Mouse (Mus musculus) kidney, adult 9 months (tissue): ENCODE data around the gene Kcnh7.
"Not testable (repeated sequence)": the region's sequence is repeated elsewhere in the genome, so short reads cannot be mapped to it uniquely, and the experiment has no call there.

Experiments
- DNase-seq: peaks from one replicate; pipeline ENCODE4 v3.0.0; 2022

The Kcnh7 gene

DNA sequence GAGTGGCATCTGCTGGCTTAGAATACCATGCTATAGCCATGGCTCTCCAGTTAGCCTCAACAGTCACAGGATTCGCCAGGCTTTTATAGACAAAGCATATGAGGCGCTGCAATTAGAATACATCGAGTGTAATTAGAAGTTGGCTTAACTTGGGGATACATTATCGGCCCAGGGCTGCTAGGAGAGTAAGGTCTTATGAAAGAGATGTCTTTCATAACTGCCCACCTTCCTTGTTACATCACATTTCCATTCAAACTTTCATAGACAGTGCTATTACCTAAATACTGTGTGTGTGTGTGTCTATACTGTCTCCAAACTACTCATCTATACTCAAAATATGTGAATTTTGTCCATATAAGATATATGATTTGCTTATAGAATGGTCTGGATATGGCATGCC is 468.8 kb downstream of the Kcnh7 start:
- no peak for DNase-seq

- not testable (repeated sequence) for DNase-seq
Observed at GRCm38 (mm10) chr2:62714362-62714761, 469.7 kb downstream of the Kcnh7 start.

DNA sequence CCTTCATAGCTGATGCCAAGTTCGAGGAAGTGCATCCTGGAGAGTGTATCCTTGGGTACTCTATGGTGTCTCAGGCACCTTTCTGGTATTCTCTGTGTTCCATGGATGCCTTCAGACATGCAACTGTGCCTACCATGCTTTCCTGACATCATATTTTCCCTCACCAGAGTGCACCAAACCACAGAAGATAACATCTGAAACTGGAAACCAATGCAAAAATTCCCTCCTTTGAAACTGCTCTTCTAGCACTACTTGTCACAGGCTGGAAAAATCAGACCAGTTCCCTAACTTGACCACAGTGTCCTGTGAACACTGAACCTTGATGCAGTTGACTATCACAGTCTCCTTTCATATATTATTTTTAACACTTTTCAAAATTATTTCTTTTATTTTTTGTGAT is 474.5 kb downstream of the Kcnh7 start:
- no peak for DNase-seq

GRCm38 (mm10) chr2:62706313-62706712 is 477.8 kb downstream of the Kcnh7 start:
- no peak for DNase-seq

DNA sequence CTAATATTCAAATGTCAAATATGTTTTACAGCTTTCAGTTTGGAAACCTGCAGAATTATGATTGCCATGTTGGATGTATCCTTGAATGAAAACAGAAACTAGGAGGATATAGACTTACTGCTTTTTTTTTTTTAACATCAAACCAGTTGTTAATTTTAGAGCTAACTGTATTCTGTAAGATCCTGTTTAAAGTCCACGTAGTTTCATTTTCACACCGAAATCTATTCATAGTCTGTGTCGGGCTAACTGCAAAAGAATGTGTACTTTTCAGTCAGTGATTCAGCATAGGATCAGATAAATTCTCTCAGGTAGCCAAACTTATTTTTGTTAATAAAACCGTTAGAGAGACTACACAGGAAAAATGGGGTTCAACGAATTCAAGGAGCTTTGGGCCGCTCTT is 498.2 kb downstream of the Kcnh7 start:
- DNase-seq, result no peak

- peak; percentile 13 for DNase-seq
Observed at GRCm38 (mm10) chr2:62684989-62685595, 499.0 kb downstream of the Kcnh7 start.

DNA sequence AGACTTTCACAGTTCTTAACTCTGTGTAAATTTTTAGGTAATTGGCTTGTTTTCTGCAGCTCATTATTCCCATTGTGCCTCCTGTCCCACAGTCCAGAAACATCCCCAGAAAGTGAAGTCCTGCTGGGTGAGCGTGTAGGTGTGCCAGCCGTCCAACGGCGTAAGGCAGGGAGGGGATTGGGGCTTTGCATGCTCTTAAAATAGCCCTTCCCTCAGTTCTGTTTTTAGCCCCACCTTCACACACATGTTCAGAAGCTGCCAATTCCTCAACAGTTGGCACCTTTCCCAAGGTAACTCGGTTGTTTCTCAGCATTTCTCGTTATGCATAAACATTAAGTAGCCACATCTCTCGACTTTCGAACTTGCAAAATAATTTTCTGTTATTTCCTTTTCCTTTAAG is 502.4 kb downstream of the Kcnh7 start:
- DNase-seq, result no peak

GRCm38 (mm10) chr2:62672788-62673187 is 511.3 kb downstream of the Kcnh7 start:
- no peak for DNase-seq

DNA sequence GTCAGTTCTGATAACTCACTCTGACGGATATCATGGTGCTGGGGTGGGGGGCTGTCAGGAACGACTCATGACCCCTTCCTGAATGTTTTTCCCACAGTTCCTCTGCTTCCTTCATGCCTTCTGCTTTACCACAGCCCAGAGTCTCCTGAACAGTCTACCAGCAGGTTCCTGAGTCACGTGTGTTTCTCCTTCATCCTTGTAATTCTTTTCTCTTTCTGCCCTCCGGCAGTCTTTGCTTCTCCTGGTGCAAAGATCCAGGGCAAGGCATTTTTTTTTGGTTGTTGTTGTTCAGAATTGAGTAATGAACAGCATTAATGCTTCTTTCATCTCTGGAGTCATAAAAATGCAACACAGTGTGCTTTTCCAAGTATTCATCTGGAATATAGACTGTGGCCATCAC is 513.3 kb downstream of the Kcnh7 start:
- DNase-seq, result peak; percentile 19

DNA sequence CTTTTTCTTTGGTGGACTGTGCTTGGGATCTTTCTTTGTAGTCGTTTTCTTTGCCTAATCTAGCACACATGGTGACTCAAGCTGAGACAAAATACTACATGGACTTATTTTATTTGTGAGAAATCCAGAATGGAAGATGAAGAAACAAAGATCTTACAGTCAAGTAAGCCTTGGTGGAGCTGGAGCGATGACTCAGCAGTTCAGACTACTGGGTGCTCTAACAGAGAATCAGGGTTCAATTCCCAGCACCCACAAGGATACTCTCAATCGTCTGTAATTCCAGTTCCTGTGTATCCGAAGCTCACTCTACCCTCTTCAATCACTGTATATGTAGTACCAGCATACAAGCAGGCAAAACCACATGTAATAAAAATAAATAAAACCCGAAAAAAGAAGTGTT is 513.8 kb downstream of the Kcnh7 start:
- no peak for DNase-seq

- no peak for DNase-seq
Observed at GRCm38 (mm10) chr2:62669848-62670247, 514.2 kb downstream of the Kcnh7 start.

GRCm38 (mm10) chr2:62665536-62665935 is 518.6 kb downstream of the Kcnh7 start:
- DNase-seq, result peak; percentile 53

- DNase-seq, result no peak
Observed at GRCm38 (mm10) chr2:62664839-62665238, 519.2 kb downstream of the Kcnh7 start.

DNA sequence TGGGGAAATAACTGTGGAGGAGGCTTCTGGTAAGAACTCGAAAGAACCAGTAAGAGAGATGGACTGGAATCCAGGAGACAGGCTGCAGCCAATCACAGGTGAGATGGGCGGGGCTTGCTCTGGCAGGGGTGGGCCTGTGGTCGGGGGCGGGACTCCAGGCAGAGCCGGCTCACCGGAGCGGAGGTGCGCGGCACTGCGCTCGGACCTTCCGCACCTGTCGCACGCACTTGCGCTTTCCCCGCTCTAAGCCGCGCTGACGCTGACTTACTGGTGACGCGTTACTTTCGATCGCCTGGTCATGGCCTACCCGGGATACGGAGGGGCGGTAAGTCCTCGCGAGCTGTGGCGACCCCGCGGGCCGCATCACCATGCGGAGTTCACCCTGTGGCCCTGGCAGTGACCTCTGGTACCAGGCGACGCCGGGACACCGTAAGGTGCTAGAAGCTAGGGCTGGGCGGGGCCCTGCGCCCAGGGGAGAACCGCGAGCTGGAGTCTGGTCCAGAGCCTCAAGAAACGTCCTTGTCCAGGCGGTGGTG is 519.9 kb downstream of the Kcnh7 start, which contains the start of gene Gca:
TSS of gene Gca (plus strand) at position 151 of the 536 bp plus-strand sequence.
- peak; percentile 86 for DNase-seq

DNA sequence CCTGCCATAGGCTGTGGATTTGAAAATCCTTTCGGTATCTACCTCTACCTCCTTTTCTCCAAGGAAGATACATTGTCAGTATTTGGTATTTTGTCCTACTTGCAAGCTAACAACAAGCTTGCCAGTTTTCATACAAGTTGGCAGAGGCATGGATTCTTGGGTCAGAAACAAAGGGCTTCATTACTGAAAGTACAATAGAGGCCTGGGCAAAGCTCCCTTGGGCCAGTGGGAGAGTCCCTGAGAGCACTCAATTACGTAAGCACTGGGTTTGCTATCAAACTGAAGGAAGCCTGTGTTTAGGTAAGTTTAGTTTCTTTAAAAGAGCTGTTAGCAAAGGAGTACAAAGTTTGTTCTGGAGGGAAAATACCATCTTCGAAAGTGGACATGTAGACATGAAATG is 521.5 kb downstream of the Kcnh7 start:
- DNase-seq, result no peak

GRCm38 (mm10) chr2:62660565-62660964 is 523.5 kb downstream of the Kcnh7 start:
- DNase-seq, result no peak

DNA sequence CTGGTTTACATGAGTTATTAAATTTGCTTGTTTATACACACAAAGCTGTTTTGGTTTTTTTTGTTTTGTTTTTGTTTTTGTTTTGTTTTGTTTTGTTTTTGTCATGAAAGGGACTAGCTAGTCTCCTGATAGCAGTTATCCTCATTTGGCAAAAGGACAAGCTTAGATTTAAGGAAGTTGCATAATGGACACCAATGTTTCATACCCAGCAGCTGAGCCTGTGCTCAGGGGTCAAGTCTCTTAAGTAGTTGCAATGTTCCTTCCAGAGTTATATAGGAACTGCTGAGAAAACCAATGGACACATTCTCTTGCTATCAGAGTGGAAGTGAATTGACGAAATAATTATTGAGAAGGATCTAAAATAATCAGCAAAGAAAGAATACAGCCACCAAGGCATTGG is 528.0 kb downstream of the Kcnh7 start:
- DNase-seq, result no peak

DNA sequence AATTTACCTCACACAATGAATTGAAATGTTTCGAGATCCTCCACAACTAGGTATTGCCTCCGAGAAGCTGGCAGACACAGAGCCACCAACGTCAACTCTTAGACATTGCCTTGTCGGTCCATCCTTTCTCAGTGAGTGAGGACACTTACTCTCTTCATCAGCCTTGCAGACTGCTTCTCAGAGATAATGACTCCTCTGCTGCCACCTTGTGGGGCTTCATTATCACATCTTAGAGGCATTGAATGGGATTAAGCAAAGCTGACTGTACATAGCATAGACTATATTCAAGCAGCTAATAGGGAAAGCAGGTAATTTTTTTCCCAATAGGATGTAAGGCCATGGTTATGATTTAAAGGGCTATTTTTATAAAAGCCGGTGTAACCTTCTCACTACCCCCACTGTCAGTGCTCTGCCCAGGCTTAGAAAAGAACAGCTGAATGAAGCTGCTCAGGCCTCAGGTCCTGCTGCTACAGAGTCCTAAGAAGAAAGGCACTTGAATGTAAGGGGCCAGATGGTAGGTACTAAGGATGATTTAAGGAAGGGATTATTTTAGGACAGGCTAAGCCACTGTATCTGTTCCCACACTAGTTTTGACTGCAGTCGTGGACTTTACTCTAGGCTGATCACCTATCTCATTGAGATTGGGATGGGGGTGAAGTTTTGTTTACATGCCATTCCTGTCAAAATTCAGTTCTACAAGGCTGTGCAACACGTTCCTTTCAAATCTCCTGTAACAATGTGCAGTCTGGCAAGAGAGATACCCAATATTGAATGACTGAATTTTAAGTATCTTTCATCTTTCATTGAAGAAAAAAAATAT is 529.4 kb downstream of the Kcnh7 start:
- peak; percentile 77 for DNase-seq

- DNase-seq, result no peak
Observed at GRCm38 (mm10) chr2:62652466-62652865, 531.6 kb downstream of the Kcnh7 start.

DNA sequence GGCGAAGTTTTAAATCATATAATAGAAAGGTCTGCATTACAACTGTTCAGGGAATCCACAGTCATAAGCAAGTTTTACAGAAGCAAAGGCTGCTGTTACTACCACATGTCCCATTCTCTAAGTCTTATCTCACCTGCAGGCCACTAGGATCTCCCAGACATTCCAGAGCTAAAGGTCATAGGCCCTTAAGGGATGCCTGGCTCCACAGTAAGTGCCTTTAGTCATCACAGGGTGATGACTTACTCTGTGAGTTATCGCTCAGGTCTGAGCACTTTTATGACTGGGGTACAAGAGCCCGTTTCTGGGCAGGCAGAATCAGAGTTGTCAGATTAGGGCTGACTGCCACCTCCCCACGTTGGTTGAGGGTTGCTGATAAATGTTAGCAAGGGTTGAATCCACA is 532.2 kb downstream of the Kcnh7 start:
- DNase-seq, result no peak

DNA sequence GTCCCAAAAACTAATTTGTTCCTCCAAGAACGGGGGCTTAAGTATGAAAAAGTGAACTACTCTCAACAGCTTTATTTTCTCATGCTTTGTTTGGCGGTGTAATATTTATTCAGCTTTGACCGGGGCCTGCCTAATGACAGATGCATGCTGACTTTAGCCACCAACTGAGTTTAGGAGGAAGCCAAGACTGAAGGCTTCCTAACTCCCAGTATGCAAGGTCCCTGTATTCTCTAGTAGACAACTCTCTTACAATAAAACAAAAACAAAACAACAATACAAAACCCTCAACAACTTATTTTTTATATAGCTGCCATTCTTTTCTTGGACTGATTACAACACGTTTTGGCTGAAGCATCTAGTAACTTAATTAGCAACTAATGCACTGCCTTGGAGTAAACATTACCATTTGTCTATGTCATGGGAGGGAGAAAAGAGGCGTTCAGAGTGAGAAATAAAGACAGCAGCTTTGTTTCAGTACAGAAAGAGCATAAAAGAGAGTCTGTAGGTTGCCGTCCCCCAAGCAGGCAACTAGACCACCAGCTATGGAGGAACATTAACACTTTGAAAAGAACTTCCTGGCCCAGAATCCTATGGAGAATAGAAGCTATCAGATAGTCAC is 537.3 kb downstream of the Kcnh7 start:
- DNase-seq, result no peak

DNA sequence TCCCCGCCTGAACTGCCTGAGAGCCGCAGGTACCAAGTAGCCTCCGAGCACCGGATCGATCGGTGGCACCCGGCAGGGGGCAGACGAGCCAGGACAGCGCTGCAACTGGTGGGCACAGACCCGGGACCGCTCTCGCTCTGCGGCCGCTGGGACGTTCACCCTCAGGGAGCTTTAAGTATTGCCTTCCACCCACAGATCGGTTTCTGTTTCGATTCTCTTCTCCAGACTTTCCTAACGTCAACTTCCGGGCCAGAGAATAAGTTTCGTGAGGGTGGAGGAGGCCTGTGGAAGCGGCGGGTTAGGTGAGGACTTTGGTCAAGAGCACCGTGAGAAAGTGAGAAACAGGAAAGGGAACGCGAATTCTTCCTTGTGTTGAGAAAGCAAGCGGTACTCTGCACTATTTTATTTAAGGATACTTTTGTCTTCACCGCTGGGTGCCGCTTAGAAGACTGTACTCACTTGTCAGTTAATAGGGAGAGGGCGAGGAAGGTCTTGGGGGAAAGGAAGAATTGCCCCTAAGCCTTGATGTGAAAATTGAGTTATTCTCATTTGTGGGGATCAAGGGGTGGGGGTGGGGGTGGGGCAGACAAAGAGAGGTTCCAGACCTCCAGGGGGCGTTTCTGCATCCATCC is 538.0 kb downstream of the Kcnh7 start, which contains the start of gene Ifih1:
TSS of gene Ifih1 (minus strand) at position 242 of the 632 bp plus-strand sequence.
- DNase-seq, result peak; percentile 74

GRCm38 (mm10) chr2:62645475-62645874 is 538.6 kb downstream of the Kcnh7 start:
- no peak for DNase-seq
